Mouse (Mus musculus): ENCODE measurements at regions not wholly inside any gene's neighbourhood (a gene's known extent, or its start where the extent isn't known, plus 50 kb on each side); places are given as distances from the start of the nearest gene placed in this dataset.

- DNase-seq (ENCODE audit: low spot score in 2 of 2), result no peak
These were observed 1187.0 kb upstream of the Map3k7 start for GRCm38 (mm10) chr4:30776816-30777442.

GRCm38 (mm10) chr4:30781649-30782048 lies 1182.2 kb upstream of the Map3k7 start:
- DNase-seq (ENCODE audit: low spot score in 2 of 2), result no peak

GRCm38 (mm10) chr4:30789976-30790657 lies 1173.8 kb upstream of the Map3k7 start:
- no peak for DNase-seq (ENCODE audit: low spot score in 2 of 2)

GRCm38 (mm10) chr4:30809798-30810197 lies 1154.1 kb upstream of the Map3k7 start:
- DNase-seq (ENCODE audit: low spot score in 2 of 2), result no peak

GRCm38 (mm10) chr4:30855361-30856056 lies 1108.4 kb upstream of the Map3k7 start:
- no peak for DNase-seq (ENCODE audit: low spot score in 2 of 2)

GRCm38 (mm10) chr4:30904966-30905365 lies 1058.9 kb upstream of the Map3k7 start:
- no peak for DNase-seq (ENCODE audit: low spot score in 2 of 2)

- no peak for DNase-seq (ENCODE audit: low spot score in 2 of 2)
These were observed 1041.0 kb upstream of the Map3k7 start for GRCm38 (mm10) chr4:30922944-30923343.

- DNase-seq (ENCODE audit: low spot score in 2 of 2), result no peak
These were observed 1031.5 kb upstream of the Map3k7 start for GRCm38 (mm10) chr4:30932358-30932757.

- DNase-seq (ENCODE audit: low spot score in 2 of 2), result no peak
These were observed 1030.6 kb upstream of the Map3k7 start for GRCm38 (mm10) chr4:30933030-30933987.

GRCm38 (mm10) chr4:30983611-30984010 lies 980.3 kb upstream of the Map3k7 start:
- no peak for DNase-seq (ENCODE audit: low spot score in 2 of 2)

GRCm38 (mm10) chr4:31012006-31012405 lies 951.9 kb upstream of the Map3k7 start:
- no peak for DNase-seq (ENCODE audit: low spot score in 2 of 2)

GRCm38 (mm10) chr4:31052077-31052677 lies 911.7 kb upstream of the Map3k7 start:
- no peak for DNase-seq (ENCODE audit: low spot score in 2 of 2)

GRCm38 (mm10) chr4:31076236-31076635 lies 887.7 kb upstream of the Map3k7 start:
- DNase-seq (ENCODE audit: low spot score in 2 of 2), result no peak

GRCm38 (mm10) chr4:31121586-31121985 lies 842.3 kb upstream of the Map3k7 start:
- DNase-seq (ENCODE audit: low spot score in 2 of 2), result no peak

- DNase-seq (ENCODE audit: low spot score in 2 of 2), result no peak
These were observed 820.7 kb upstream of the Map3k7 start for GRCm38 (mm10) chr4:31143166-31143565.

GRCm38 (mm10) chr4:31167431-31167830 lies 796.5 kb upstream of the Map3k7 start:
- no peak for DNase-seq (ENCODE audit: low spot score in 2 of 2)

GRCm38 (mm10) chr4:31168357-31168756 lies 795.5 kb upstream of the Map3k7 start:
- no peak for DNase-seq (ENCODE audit: low spot score in 2 of 2)

GRCm38 (mm10) chr4:31171190-31171589 lies 792.7 kb upstream of the Map3k7 start:
- DNase-seq (ENCODE audit: low spot score in 2 of 2), result no peak

GRCm38 (mm10) chr4:31197852-31198251 lies 766.0 kb upstream of the Map3k7 start:
- no peak for DNase-seq (ENCODE audit: low spot score in 2 of 2)

GRCm38 (mm10) chr4:31203286-31203685 lies 760.6 kb upstream of the Map3k7 start:
- no peak for DNase-seq (ENCODE audit: low spot score in 2 of 2)

- no peak for DNase-seq (ENCODE audit: low spot score in 2 of 2)
These were observed 758.4 kb upstream of the Map3k7 start for GRCm38 (mm10) chr4:31205332-31205970.

Measured in frontal cortex, postnatal 14 days (tissue).